Mouse (Mus musculus) kidney, adult 2 months (tissue): ENCODE measurements around the gene Zdhhc14.

Experiments
- CTCF ChIP-seq: fragments of 200-500 bp; conservative IDR thresholded peaks from 2 replicates; pipeline ENCODE4 v1.5.1; 2011; ENCODE audit warnings: low read depth, mild to moderate bottlenecking, control low read depth, low read length, moderate library complexity, mixed read lengths; ENCODE audit not compliant: insufficient read depth, insufficient read length
- POLR2A ChIP-seq: fragments of 200-500 bp; IDR thresholded peaks from one replicate; pipeline ENCODE4 v1.6.1; 2011; ENCODE audit warnings: low read depth, low read length, control low read depth

GRCm38 (mm10) chr17:5467177-5467576, 25.2 kb upstream of the Zdhhc14 start:
- TF ChIP-seq POLR2A (no peak), CTCF (no peak)
